Mouse (Mus musculus): ENCODE measurements around the gene Tmem8.

- TF ChIP-seq POLR2A (IDR thresholded peaks at IDR 0.05; ENCODE audit: extremely low read depth, insufficient read depth, low read length) (no peak), CTCF (IDR thresholded peaks at IDR 0.05; ENCODE audit: low read depth, low read length) (no peak)
Observed at GRCm38 (mm10) chr17:26075246-26075645, 37.9 kb upstream of the Tmem8 start.
